Mouse (Mus musculus) macrophage (primary cell): ENCODE measurements around the gene Nfkbid. TPM values are rescaled to one million over a fixed set of nuclear protein-coding genes. Genes with fewer than 3 reads are reported as not detected.

Experiments used
- H3K27ac ChIP-seq: fragments of 350-480 bp; formaldehyde crosslinking; 2 replicates; pipeline ENCODE4 v1.9.0; 2021
- H3K36me3 ChIP-seq: fragments of 350-480 bp; formaldehyde crosslinking; 2 replicates; pipeline ENCODE4 v1.9.0; 2021; ENCODE audit errors: inconsistent target
- H3K4me3 ChIP-seq: fragments of 350-480 bp; formaldehyde crosslinking; 2 replicates; pipeline ENCODE4 v1.9.0; 2021; ENCODE audit errors: inconsistent target
- H3K79me2 ChIP-seq: fragments of 350-480 bp; formaldehyde crosslinking; 2 replicates; pipeline ENCODE4 v1.9.0; 2021; ENCODE audit errors: inconsistent target
- WGBS: methylation state at CpG from one replicate; pipeline ENCODE4 v1.1.7; 2026; ENCODE audit warnings: inconsistent platforms; ENCODE audit not compliant: missing documents; 5-methylcytosine and 5-hydroxymethylcytosine counted together
- polyA plus RNA-seq: library from polyadenylated mRNA; stranded (reverse); fragments of 250-400 nt; gene quantifications from 3 replicates; pipeline ENCODE4 v1.2.4, GENCODE M21; 2018; ENCODE audit warnings: inconsistent platforms
- total RNA-seq, 78 experiments: library from RNA; depleted of rRNA; stranded (reverse); fragments of 250-400 nt; gene quantifications; 1 replicate in 9 of 78; 2 replicates in 24 of 78; 3 replicates in 43 of 78; 4 replicates in 2 of 78; pipeline ENCODE4 v1.2.4; 2018; ENCODE audit warnings: inconsistent platforms in 56 of 78

The Nfkbid gene
- total RNA-seq (2018; cell fraction: chromatin; rRNA removed), result 100 to 1,000 TPM in 17 of 26 experiments, 10 to 100 TPM in 9; 35.5 to 687 (median 168) TPM
- total RNA-seq (2018; cell fraction: cytosol; rRNA removed), result 100 to 1,000 TPM in 6 of 26 experiments, 10 to 100 TPM in 14, 1 to 10 TPM in 6; 3.4 to 171 (median 30.6) TPM
- 100 to 1,000 TPM in 19 of 26 experiments, 10 to 100 TPM in 7; 30.9 to 748 (median 180) TPM for total RNA-seq (2018; cell fraction: nucleus; rRNA removed)
- polyA plus RNA-seq, result 3.2 to 8.3 TPM (median 6.3 TPM) in 3 replicates

- WGBS, result 1% methylated on average over 31 of the region's 31 CpGs
- Histone ChIP-seq H3K27ac (peak within 1 kb of the TSS; percentile 100), H3K4me3 (peak within 1 kb of the TSS; percentile 86), H3K36me3 (peaks cover 28% of the 10 kb centered on the region; the same call in 1 of the 2 replicates), H3K79me2 (peaks cover 75% of the 10 kb centered on the region)
Observed at GRCm38 (mm10) chr7:30421175-30421889, at the start of gene Nfkbid. Gene Nfkbid (plus strand): TSS chr7:30421732.

- no peaks in the 10 kb centered on the region for H3K79me2 ChIP-seq
- H3K27ac ChIP-seq, result no peak overlapping the region
- WGBS, result 4% methylated on average over 21 of the region's 21 CpGs
- H3K36me3 ChIP-seq, result no peaks in the 10 kb centered on the region
- peak overlapping the region; percentile 48 for H3K4me3 ChIP-seq
Observed at GRCm38 (mm10) chr7:30373501-30373962, 48.0 kb upstream of the Nfkbid start.

DNA sequence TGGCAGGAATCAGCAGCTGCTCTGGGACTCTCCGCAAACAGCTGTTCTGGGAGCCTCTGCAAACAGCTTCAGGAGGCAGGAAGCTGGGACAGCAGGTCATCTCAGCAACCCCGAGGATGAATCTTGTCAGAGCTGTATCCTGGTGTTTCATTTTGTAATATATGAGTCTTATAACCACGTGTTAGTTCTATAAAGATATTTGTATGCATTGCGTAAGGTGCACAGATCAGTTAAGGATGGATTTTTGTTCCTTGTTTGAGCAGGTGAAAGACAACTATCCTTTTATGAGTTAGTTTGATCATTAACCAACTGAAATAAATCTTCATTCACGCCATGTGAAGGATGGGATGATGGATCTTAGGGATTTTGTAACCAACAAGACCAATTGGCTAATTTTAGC, 41.5 kb upstream of the Nfkbid start:
- Histone ChIP-seq H3K4me3 (no peak overlapping the region), H3K36me3 (no peaks in the 10 kb centered on the region), H3K79me2 (no peaks in the 10 kb centered on the region), H3K27ac (no peak overlapping the region)
- 60% methylated on average over 5 of the region's 5 CpGs for WGBS

DNA sequence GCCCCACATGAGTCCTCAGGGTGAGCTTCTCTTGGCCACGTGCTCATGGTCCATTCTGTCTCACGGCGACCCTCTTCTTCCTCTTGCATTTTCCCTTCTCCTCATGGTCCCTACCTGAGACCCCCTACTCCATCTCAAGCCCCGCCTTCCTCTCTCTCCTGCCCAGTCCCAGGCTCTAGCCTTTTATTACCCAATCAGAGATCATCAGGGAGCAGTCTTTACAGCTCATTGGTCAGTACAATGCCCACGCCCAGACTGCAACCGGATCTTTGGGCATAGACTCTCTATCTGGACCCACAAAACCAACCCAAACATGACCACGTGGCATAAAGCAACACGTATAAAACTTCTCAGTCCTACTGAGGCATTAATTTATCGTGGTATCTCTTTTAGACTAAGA, 37.4 kb upstream of the Nfkbid start:
- Histone ChIP-seq H3K79me2 (no peaks in the 10 kb centered on the region), H3K4me3 (no peak overlapping the region)
- 87% methylated on average over 9 of the region's 9 CpGs for WGBS

DNA sequence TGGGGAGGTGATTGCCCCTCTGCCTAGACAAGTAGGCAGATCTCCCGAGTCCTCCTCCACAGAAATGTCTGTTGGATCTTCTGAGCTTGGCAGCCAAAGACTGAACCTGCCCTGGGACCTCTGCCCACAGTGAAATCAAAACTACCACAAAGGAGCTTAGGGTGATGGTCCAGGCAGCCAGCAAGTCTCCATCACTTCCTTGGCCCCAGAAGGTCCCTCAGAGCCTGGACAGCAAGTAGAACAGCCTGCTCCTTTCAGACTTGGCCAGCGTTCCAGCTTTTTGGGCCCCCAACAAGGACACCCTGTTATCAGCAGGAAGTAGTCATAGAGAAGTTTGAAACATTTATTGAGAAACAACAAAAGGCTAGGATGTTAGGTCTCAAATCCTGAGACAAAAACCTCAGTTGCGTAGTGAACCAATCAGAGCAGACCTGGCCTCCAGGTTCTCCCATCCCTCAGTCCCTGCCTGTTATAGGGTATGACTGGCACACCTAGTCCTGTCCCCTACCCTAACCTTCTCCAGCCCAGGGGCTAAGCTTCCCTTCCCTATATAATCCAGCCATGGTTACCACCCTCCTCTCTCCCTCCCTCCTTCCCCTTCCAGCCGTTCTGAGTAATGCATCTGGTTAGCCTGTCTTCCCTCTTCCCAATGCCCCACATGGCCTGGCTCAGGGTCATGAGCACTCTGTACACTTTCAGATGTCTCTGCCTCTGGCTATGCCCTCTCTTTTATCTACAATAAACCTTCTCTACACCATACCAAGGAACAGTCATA, 28.6 kb upstream of the Nfkbid start:
- no peaks in the 10 kb centered on the region for H3K36me3 ChIP-seq
- peak overlapping the region; percentile 94 for H3K27ac ChIP-seq
- H3K4me3 ChIP-seq, result peak overlapping the region; percentile 2; the same call in 1 of the 2 replicates
- H3K79me2 ChIP-seq, result no peaks in the 10 kb centered on the region
- 55% methylated on average over 3 of the region's 4 CpGs for WGBS

More for the DNA sequence above, 37.4 kb upstream of the Nfkbid start:
- H3K27ac ChIP-seq, result no peak overlapping the region
- H3K36me3 ChIP-seq, result no peaks in the 10 kb centered on the region

DNA sequence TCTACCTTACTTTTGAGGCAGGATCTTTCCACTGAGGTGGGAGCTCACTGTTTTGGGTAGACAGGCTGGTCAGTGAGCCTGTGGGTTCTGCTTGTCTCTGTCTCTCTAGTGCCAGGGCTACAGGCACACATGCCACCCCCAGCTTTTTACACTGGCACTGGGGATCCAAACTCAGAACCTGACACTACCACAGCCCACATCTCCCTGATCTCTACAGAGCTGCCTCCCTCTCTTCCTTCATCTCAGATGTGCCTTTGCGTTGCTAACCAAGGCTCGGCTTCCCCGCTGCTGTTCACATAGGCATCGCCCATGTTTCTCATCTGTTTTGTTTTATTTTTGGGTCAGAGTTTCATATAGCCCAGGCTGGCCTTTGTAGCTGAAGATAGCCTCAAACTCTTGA, 27.9 kb upstream of the Nfkbid start:
- H3K27ac ChIP-seq, result peak overlapping the region; percentile 94
- H3K36me3 ChIP-seq, result no peaks in the 10 kb centered on the region
- peak overlapping the region; percentile 13 for H3K4me3 ChIP-seq
- no peaks in the 10 kb centered on the region for H3K79me2 ChIP-seq
- WGBS, result 51% methylated on average over 4 of the region's 4 CpGs

DNA sequence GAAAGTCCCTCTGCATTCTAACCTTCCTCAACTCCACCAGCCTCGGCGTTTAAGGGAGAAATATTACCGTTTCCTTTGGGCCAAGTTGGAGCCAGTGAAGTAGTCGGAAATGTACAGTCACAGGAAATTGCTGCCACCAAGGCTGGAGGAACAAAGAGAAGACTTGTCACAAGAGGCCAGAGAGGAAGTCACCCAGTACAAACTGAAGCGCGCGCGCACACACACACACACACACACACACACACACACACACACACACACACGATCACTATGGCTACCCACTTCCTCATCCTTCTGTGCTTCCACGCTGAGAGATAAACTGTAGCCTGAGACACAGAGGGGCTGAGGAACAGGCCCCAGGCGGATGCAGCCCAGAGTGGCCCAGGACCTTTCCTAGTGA, 27.2 kb upstream of the Nfkbid start:
- WGBS, result 0% methylated on average over 10 of the region's 11 CpGs
- peak overlapping the region; percentile 94 for H3K27ac ChIP-seq
- H3K79me2 ChIP-seq, result no peaks in the 10 kb centered on the region
- no peaks in the 10 kb centered on the region for H3K36me3 ChIP-seq
- peak overlapping the region; percentile 13 for H3K4me3 ChIP-seq

- no peaks in the 10 kb centered on the region for H3K36me3 ChIP-seq
Observed at GRCm38 (mm10) chr7:30394871-30395270, 26.7 kb upstream of the Nfkbid start.

GRCm38 (mm10) chr7:30399671-30400070, 21.9 kb upstream of the Nfkbid start:
- H3K27ac ChIP-seq, result no peak overlapping the region
- H3K79me2 ChIP-seq, result no peaks in the 10 kb centered on the region
- no peaks in the 10 kb centered on the region for H3K36me3 ChIP-seq
- WGBS, result 98% methylated on average over 7 of the region's 7 CpGs
- H3K4me3 ChIP-seq, result no peak overlapping the region

More at GRCm38 (mm10) chr7:30394871-30395270, 26.7 kb upstream of the Nfkbid start:
- no peaks in the 10 kb centered on the region for H3K79me2 ChIP-seq
- 44% methylated on average over 2 of the region's 2 CpGs for WGBS
- H3K27ac ChIP-seq, result peak overlapping the region; percentile 94
- no peak overlapping the region for H3K4me3 ChIP-seq

- Histone ChIP-seq H3K79me2 (no peaks in the 10 kb centered on the region), H3K4me3 (no peak overlapping the region), H3K36me3 (no peaks in the 10 kb centered on the region), H3K27ac (no peak overlapping the region)
- 42% methylated on average over 4 of the region's 4 CpGs for WGBS
Observed at GRCm38 (mm10) chr7:30402343-30402742, 19.2 kb upstream of the Nfkbid start.

GRCm38 (mm10) chr7:30408639-30409038, 12.9 kb upstream of the Nfkbid start:
- 100% methylated on average over 3 of the region's 3 CpGs for WGBS
- Histone ChIP-seq H3K79me2 (peaks cover 4% of the 10 kb centered on the region), H3K4me3 (no peak overlapping the region), H3K27ac (no peak overlapping the region), H3K36me3 (no peaks in the 10 kb centered on the region)

DNA sequence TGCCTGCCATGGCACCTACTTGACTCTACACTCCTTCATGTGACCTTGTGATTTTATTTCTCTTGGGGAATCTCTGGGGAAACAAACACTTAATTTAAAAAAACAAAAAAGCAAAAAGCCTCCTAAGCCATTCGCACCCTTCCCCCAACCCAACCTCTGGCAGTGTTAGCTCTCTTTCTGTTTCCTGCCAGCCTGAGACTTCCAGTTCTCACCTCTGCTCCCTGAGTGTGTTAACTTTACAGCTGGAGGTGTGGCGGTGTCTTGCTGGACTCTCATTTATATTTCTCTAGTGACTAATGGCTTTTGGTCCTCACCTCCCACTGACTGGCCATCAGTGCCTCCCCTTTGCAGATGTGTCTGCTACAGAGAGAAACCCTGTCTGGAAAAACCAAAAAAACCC, 11.7 kb upstream of the Nfkbid start:
- 77% methylated on average over 2 of the region's 2 CpGs for WGBS
- no peak overlapping the region for H3K27ac ChIP-seq
- peaks cover 15% of the 10 kb centered on the region for H3K79me2 ChIP-seq
- no peaks in the 10 kb centered on the region for H3K36me3 ChIP-seq
- no peak overlapping the region for H3K4me3 ChIP-seq

DNA sequence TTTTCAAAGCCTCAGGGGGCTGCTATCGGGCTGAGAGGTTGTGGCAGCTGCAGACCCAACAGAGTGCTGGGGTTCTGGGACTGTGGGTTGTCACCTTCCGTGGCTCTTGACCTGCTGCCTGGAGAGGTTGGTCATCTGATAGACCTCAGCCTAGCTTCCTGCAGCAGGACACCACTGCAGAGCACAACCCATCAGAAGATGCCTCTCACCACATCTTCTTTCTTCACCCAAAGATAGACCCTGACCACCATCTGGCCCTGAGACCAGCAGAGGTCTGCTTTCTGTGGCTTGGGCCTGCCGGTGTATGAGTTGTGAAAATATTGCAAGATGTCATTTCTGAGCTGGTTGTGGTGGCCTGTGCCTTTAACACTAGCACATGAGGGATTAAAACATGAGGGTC, 10.5 kb upstream of the Nfkbid start:
- Histone ChIP-seq H3K27ac (peak overlapping the region; percentile 98; the same call in 1 of the 2 replicates), H3K36me3 (no peaks in the 10 kb centered on the region), H3K4me3 (no peak overlapping the region), H3K79me2 (peaks cover 28% of the 10 kb centered on the region)
- WGBS, result 54% methylated on average over 3 of the region's 3 CpGs

DNA sequence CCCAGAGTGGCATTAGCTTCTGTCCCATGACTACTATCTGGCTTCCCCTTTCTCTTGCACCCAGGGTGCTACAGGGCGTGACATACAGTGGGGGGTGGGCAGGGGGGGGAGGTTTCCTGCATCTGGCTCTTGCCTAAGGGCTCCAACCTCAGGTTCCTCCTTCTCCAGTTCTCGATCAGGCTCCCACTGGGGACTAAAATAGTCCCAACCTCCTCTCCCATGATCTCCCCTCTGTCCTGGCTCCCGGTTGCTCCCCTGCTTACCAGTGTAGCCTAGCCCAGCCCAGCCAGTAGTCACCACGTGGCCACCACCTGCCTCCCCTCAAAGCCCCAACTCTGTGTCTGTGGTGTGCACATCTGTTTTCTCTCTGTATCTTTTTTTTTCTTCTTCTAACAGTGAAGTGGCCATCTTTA, 8.8 kb upstream of the Nfkbid start:
- WGBS, result 0% methylated on average over 4 of the region's 4 CpGs
- Histone ChIP-seq H3K27ac (peak overlapping the region; percentile 98), H3K79me2 (peaks cover 45% of the 10 kb centered on the region), H3K36me3 (no peaks in the 10 kb centered on the region), H3K4me3 (peak overlapping the region; percentile 79; the same call in 1 of the 2 replicates)
